Mouse (Mus musculus) midbrain, postnatal 0 days (tissue): ENCODE measurements around the gene Csdc2. TPM values are rescaled to one million over a fixed set of nuclear protein-coding genes. Genes with fewer than 3 reads are reported as not detected.
"Not testable (repeated sequence)": the region's sequence is repeated elsewhere in the genome, so short reads cannot be mapped to it uniquely, and the experiment has no call there.

Experiments
- ATAC-seq: fragments of 200-750 bp; cut with Nextera tagmentation; 2 replicates; pipeline ENCODE4 v1.8.0; 2017; ENCODE audit warnings: moderate number of reproducible peaks, mild to moderate bottlenecking, moderate TSS enrichment, moderate library complexity; ENCODE audit not compliant: low FRiP score
- DNase-seq: peaks from one replicate; pipeline ENCODE4 v3.0.0-alpha.2; 2015; ENCODE audit warnings: low spot score
- H3K27ac ChIP-seq: fragments of 300-500 bp; sonication (generic); 2 replicates; pipeline ENCODE4 v1.5.1; 2014; ENCODE audit warnings: low read depth, mild to moderate bottlenecking, low read length, mixed read lengths
- H3K27me3 ChIP-seq: fragments of 300-500 bp; sonication (generic); 2 replicates; pipeline ENCODE4 v1.6.1; 2014; ENCODE audit warnings: low read length, control low read depth, mixed read lengths; ENCODE audit not compliant: insufficient read depth
- H3K36me3 ChIP-seq: fragments of 300-500 bp; sonication (generic); 2 replicates; pipeline ENCODE4 v1.6.1; 2014; ENCODE audit warnings: low read length, control low read depth, mixed read lengths; ENCODE audit not compliant: insufficient read depth
- H3K4me1 ChIP-seq: fragments of 300-500 bp; sonication (generic); 2 replicates; pipeline ENCODE4 v1.6.1; 2014; ENCODE audit warnings: mild to moderate bottlenecking, control low read depth, antibody characterized with exemption, low read length, mixed read lengths; ENCODE audit not compliant: insufficient read depth
- H3K4me2 ChIP-seq: fragments of 300-500 bp; sonication (generic); 2 replicates; pipeline ENCODE4 v1.6.1; 2014; ENCODE audit warnings: low read depth, mild to moderate bottlenecking, low read length, mixed read lengths; ENCODE audit not compliant: poor library complexity, severe bottlenecking
- H3K4me3 ChIP-seq: fragments of 300-500 bp; sonication (generic); 2 replicates; pipeline ENCODE4 v1.5.1; 2014; ENCODE audit warnings: low read depth, mild to moderate bottlenecking, low read length, moderate library complexity
- H3K9ac ChIP-seq: fragments of 300-500 bp; sonication (generic); replicated peaks from 2 replicates; pipeline ENCODE4 v1.6.1; 2014; ENCODE audit warnings: mild to moderate bottlenecking, low read length, moderate library complexity, mixed read lengths; ENCODE audit not compliant: poor library complexity, severe bottlenecking
- H3K9me3 ChIP-seq: fragments of 300-500 bp; sonication (generic); 2 replicates; pipeline ENCODE4 v1.6.1; 2016; ENCODE audit warnings: low read length, control low read depth
- CTCF ChIP-seq: IDR thresholded peaks from 2 replicates; pipeline ENCODE4 v1.5.1; 2016; ENCODE audit warnings: antibody characterized with exemption, mild to moderate bottlenecking
- WGBS: fragments of 180-500 bp; shearing (Covaris S2); extraction: QIAGEN DNeasy Blood & Tissue Kit; methylation state at CpG from one replicate; pipeline ENCODE4 v1.1.7; 2014; 5-methylcytosine and 5-hydroxymethylcytosine counted together
- polyA plus RNA-seq: library from polyadenylated mRNA; unstranded; fragments of >200 nt; fragmentation: Nextera tagmentation; extraction: Ambion mirVana; gene quantifications from 2 replicates; pipeline ENCODE4 v1.2.1, GENCODE M21; 2015
- total RNA-seq: library from RNA; depleted of rRNA; stranded (reverse); fragments of >200 nt; gene quantifications from 2 replicates; pipeline ENCODE4 v1.2.3, GENCODE M21; 2014

Gene Csdc2
- total and polyA plus RNA-seq, 2 experiments from 2014 or later = 196 to 323 TPM

DNA sequence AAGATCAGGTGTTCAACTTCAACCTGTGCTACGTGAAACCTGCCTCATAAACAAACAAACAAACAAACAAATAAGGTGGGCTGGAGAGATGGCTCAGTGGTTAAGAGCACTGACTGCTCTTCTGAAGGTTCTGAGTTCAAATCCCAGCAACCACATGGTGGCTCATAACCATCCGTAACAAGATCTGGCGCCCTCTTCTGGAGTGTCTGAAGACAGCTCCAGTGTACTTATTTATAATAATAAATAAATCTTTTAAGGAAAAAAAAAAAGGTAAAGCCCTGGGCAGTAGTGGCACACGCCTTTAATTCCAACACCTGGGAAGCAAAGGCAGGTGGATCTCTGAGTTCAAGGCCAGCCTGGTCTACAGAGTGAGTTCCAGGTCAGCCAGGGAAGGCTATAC lies 27.8 kb upstream of the Csdc2 start:
- H3K9me3 ChIP-seq, H3K27me3 ChIP-seq, H3K9ac ChIP-seq, H3K4me1 ChIP-seq, H3K4me3 ChIP-seq, H3K27ac ChIP-seq, H3K4me2 ChIP-seq, DNase-seq, ATAC-seq: not testable (repeated sequence)
- TF ChIP-seq CTCF = peak; percentile 44
- WGBS = 93% methylated on average over 4 of the region's 4 CpGs
- peaks cover 77% of the 10 kb centered on the region for H3K36me3 ChIP-seq

DNA sequence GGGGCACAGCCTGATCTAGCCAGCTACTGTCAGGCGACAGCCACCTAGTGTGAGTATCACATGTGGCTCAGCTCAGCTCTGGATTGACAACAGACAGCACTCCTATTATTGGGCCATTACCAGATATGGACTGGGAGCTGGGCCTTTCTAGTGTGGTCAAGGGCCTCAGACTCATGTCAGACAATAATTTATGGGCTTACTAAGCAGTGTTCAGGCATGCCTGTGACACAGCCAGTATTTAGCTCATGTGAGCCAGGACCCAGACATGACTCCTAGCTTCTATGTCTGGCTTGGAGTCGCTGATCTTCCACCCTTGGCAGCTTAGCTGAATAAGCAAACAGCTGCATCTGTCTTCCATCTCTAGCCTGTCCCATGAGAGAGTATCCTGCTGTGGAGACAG lies 24.1 kb upstream of the Csdc2 start:
- no peaks in the 10 kb centered on the region for H3K27me3 ChIP-seq
- DNase-seq (no peak), ATAC-seq (no peak)
- H3K36me3 ChIP-seq = peaks cover 79% of the 10 kb centered on the region
- H3K27ac ChIP-seq = no peak overlapping the region
- no peak overlapping the region for H3K4me2 ChIP-seq
- WGBS = 75% methylated on average over 2 of the region's 2 CpGs
- H3K4me1 ChIP-seq = no peaks in the 10 kb centered on the region
- H3K4me3 ChIP-seq = no peak overlapping the region
- H3K9ac ChIP-seq = no peak overlapping the region
- H3K9me3 ChIP-seq = no peaks in the 10 kb centered on the region
- no peak for TF ChIP-seq CTCF

DNA sequence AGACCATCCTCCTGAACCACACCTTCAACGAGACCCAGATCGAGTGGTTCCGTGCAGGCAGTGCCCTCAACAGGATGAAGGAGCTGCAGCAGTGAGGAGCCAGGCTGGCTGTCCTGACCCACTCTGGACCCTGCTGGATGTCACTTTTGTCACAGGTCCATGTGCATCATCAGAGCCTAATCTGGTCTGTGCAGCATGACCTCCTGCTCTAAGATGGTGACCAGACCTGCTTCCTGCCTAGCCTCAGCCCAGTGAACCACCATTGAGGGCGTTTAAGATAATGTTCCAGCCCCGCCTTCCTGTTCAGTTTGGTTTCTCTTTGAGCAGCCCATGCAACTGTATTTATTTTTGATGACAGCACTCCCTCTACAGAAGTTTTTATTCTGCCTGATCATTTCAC lies 21.9 kb upstream of the Csdc2 start:
- H3K27ac ChIP-seq = no peak overlapping the region
- no peak overlapping the region for H3K4me2 ChIP-seq
- no peaks in the 10 kb centered on the region for H3K9me3 ChIP-seq
- no peak overlapping the region for H3K4me3 ChIP-seq
- DNase-seq (no peak), ATAC-seq (no peak)
- 94% methylated on average over 5 of the region's 5 CpGs for WGBS
- peaks cover 68% of the 10 kb centered on the region for H3K36me3 ChIP-seq
- H3K27me3 ChIP-seq = no peaks in the 10 kb centered on the region
- TF ChIP-seq CTCF = no peak
- no peaks in the 10 kb centered on the region for H3K4me1 ChIP-seq
- H3K9ac ChIP-seq = no peak overlapping the region

DNA sequence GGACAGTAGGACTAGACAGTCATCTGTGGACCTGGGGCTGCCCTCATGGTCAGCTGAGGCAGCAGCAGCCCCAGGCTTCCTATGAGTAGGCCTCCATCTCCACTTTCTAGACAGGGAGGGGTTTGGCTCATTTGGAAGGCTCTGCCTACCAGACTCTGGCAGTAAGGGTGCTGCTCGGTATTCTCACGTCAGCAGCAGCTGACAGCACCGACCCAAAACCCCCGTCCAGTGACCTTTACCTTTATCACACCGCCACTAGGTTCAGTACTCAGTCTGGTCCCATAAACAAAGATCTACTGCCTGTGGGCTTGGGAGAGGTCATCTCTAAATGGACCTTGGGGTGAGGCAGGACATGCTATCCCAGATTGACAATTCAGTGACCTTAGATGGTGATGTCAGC lies 20.9 kb upstream of the Csdc2 start:
- no peak overlapping the region for H3K27ac ChIP-seq
- no peaks in the 10 kb centered on the region for H3K4me1 ChIP-seq
- peaks cover 58% of the 10 kb centered on the region for H3K36me3 ChIP-seq
- DNase-seq (no peak), ATAC-seq (no peak)
- 88% methylated on average over 5 of the region's 5 CpGs for WGBS
- H3K9me3 ChIP-seq = no peaks in the 10 kb centered on the region
- TF ChIP-seq CTCF = no peak
- H3K27me3 ChIP-seq = no peaks in the 10 kb centered on the region
- H3K4me3 ChIP-seq = no peak overlapping the region
- no peak overlapping the region for H3K4me2 ChIP-seq
- no peak overlapping the region for H3K9ac ChIP-seq

- Histone ChIP-seq H3K9me3 (no peaks in the 10 kb centered on the region), H3K27me3 (no peaks in the 10 kb centered on the region), H3K4me1 (no peaks in the 10 kb centered on the region), H3K36me3 (peaks cover 47% of the 10 kb centered on the region), H3K27ac (no peak overlapping the region), H3K4me3 (no peak overlapping the region), H3K4me2 (no peak overlapping the region), H3K9ac (no peak overlapping the region)
- no peak for TF ChIP-seq CTCF
- DNase-seq (no peak), ATAC-seq (no peak)
- WGBS = 93% methylated on average over 12 of the region's 12 CpGs
These were observed 19.4 kb upstream of the Csdc2 start for GRCm38 (mm10) chr15:81917201-81917600.

GRCm38 (mm10) chr15:81917621-81918463 lies 18.7 kb upstream of the Csdc2 start:
- no peaks in the 10 kb centered on the region for H3K9me3 ChIP-seq
- no peak overlapping the region for H3K4me3 ChIP-seq
- H3K9ac ChIP-seq = no peak overlapping the region
- H3K27me3 ChIP-seq = no peaks in the 10 kb centered on the region
- WGBS = 65% methylated on average over 6 of the region's 6 CpGs
- DNase-seq = peak; percentile 53
- ATAC-seq = no peak
- peak; percentile 75 for TF ChIP-seq CTCF
- no peak overlapping the region for H3K4me2 ChIP-seq
- no peak overlapping the region for H3K27ac ChIP-seq
- peaks cover 41% of the 10 kb centered on the region for H3K36me3 ChIP-seq
- H3K4me1 ChIP-seq = no peaks in the 10 kb centered on the region
